Mouse (Mus musculus): ENCODE results near the gene Fstl4.
"Not testable (repeated sequence)": the region's sequence is repeated elsewhere in the genome, so short reads cannot be mapped to it uniquely, and the experiment has no call there.

Fstl4 gene

GRCm38 (mm10) chr11:53028421-53029168, 264.2 kb downstream of the Fstl4 start:
- DNase-seq = no peak

DNA sequence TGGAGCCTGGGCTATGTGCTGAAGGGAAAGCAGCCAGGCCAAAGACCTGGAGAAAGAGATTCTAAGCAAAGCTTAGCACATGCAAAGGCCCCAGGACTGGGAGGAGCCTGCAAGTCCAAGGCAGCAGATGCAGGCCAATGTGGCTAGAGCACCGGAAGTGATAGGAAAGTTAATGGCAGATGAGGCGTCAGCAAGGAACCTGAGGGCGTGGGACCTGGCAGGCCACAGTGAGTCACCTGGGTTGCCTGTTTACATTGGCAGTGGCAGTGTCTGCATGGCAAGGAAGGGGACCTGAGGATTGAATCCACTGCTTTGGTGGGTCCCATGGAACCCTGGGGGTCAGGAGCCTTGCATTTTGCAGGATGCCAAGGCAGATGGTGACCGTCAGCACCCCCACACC, 267.3 kb downstream of the Fstl4 start:
- DNase-seq = no peak

DNA sequence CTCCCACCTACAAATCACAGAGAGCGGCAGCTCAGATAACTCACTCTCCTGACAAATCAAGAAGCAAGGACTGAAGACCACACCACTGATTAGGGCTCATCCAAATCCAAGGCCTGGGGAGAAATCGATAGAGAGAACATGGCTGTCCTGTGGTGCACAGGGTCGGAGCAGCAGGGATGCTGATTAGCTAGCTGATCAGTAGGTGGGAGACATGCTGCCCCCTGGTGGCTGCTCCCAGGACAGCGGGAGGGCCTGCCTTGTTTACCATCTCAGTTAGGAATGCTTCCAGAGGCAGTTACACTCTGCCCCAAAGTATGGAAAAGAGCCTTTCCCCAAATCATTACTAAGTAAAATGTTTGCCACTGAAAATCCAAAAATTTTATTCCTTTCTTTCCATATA, 267.9 kb downstream of the Fstl4 start:
- DNase-seq = peak; percentile 73 to 82

GRCm38 (mm10) chr11:53035414-53035813, 271.0 kb downstream of the Fstl4 start:
- no peak for DNase-seq

GRCm38 (mm10) chr11:53046850-53047249, 282.4 kb downstream of the Fstl4 start:
- no peak for DNase-seq

DNA sequence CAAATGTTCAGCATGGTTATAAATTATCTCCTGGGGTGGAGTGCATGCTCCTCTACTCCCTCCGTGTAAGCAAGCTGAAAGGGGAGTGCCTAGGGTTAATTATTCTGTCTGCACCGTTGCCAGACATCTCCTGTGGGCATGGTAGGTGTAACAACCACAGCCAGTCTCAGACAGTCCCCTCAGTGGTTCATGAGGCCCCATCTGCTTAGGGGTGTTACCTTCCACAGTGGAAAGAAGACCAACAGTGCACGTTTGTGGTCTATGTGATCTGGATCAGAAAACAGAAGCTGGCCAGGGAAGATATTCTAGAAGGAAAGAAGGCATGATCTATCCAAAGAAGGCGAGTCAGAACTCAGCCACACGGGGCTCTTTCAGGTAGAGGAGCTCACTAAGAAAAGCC, 289.7 kb downstream of the Fstl4 start:
- no peak for DNase-seq

DNA sequence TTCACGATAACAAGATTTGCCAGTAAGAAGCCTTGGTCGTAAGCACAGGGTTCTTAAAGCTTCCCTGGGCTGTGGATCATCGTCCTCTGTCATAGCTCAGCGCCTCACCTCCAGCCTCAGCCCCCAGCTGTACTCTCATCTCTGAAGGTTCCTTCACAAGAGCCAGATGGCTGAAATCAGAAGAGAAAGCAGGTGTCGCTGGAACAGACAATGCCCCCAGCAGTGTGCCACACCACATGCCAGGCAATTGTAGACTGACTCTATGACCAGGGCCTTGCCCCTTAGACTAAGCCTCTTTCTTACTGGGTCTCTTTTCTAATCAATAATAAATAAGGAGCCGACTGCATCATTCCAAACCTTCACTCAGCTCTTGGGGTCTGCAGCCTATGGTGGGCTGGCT, 291.5 kb downstream of the Fstl4 start:
- no peak for DNase-seq

GRCm38 (mm10) chr11:53056781-53057180, 292.3 kb downstream of the Fstl4 start:
- no peak for DNase-seq

GRCm38 (mm10) chr11:53057821-53058553, 293.6 kb downstream of the Fstl4 start:
- no peak for DNase-seq

- no peak for DNase-seq
These were observed 294.1 kb downstream of the Fstl4 start for GRCm38 (mm10) chr11:53058557-53058956.

DNA sequence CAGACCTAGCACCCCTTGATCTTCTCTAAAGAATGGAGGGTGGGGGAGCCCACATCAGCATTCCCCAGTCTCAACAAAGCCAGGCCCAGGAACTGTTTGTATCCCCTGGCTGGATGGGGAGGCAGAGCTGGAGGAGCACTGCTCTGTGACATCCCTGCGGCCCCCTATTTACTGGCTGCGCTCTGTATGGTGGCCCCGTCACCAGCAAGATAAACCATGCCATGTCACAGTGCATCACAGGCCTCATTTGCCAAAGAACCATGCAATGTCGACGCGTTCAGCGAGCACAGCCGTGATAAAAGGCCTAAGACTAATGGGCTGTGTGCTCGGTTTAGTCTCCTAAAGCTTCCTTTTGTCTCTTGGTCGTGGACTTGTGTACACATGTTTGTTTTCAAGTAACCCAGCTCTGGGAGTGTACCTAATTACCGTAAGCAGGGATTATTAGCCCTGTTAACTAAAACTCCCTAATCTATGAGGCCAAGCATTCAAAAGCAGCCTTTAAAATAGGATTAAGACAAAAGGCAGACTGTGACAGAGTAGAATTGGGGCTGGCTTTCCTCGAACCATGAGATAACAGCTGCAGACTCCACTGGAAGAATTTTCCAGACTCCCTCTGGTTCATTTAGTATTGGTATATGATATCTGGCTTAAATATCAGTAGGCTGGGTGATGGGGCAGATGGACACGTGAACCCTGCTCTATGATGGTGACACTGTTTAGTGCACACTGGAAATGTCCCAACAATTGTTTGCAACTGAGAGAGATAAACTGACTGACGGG, 303.5 kb downstream of the Fstl4 start:
- DNase-seq = no peak

GRCm38 (mm10) chr11:53068479-53069065, 304.1 kb downstream of the Fstl4 start:
- DNase-seq = no peak

GRCm38 (mm10) chr11:53069751-53070150, 305.3 kb downstream of the Fstl4 start:
- peak; percentile 11 to 49 for DNase-seq

DNA sequence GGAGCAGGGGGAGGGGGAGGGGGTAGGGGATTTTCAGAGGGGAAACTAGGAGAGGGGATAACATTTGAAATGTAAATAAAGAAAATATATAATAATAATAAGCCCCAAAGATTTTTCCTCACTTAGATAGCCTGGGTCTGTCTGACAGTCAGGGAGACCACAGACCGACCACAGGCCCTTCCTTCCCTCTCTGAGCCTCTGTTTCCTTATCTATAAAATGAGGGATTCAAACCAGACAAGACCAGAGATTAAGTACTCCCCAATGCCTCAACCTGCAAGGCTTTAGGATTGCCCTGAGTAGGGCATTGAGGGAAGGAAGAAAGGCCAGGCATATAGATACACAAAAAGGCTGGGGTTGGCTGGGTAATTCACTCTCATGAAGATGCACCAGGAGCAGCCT, 307.2 kb downstream of the Fstl4 start:
- no peak for DNase-seq

DNA sequence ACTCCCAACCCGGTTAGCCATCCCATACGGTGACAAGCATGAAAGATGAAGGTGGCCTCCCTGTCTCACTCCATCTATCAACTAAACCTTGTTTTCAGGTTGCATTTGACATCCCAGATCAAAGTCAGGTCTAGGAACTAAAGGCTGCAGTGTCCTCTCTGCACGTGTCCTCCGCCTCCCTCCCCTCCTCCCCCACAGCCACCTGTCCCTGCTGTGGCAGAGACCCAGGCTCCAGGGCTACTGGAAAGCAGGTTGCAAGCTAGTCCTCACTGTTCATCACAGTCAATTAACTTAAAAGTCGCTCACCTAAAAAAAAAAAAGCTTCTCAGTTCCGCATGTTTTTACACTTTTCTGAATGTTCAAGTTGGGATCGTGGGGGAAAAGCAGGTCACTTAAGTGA, 313.2 kb downstream of the Fstl4 start:
- DNase-seq = no peak

- DNase-seq = no peak
These were observed 314.2 kb downstream of the Fstl4 start for GRCm38 (mm10) chr11:53078419-53079334.

GRCm38 (mm10) chr11:53081310-53081709, 316.9 kb downstream of the Fstl4 start:
- DNase-seq = no peak

- DNase-seq = peak; percentile 31 to 57
These were observed 320.9 kb downstream of the Fstl4 start for GRCm38 (mm10) chr11:53085367-53085766.

DNA sequence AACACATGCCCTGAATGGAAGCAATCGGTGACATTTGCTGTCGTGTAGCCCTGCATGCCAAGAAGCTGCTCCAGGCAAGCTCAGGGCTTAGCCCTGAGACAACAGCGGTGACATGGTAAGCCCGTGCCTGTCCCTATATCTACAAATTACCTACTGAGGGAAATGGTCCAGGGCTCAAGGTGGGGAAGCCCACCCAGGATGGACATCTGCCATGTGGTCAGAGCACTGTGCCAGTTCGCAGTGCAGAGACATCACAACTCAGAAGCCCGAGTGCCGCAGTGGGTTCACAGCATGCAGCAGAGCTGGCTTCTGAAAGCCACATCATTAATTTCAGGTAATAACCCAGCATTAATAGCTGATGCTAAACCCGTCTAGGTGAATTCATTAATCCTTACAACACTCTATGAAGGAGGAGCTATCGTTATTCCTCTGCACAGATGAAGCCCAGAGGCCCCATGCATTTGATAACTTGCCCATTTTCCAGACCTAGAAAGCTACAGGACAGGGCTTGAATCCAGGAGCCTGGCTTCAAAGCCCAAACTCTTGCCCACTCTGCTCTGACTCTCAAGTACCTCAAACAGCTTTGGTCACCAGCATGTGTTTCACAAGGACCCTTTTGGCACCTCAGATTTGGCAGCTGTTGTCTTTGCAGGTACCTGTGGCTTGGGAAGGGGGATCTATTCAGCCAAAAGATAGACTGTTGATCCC, 321.6 kb downstream of the Fstl4 start:
- DNase-seq = no peak

DNA sequence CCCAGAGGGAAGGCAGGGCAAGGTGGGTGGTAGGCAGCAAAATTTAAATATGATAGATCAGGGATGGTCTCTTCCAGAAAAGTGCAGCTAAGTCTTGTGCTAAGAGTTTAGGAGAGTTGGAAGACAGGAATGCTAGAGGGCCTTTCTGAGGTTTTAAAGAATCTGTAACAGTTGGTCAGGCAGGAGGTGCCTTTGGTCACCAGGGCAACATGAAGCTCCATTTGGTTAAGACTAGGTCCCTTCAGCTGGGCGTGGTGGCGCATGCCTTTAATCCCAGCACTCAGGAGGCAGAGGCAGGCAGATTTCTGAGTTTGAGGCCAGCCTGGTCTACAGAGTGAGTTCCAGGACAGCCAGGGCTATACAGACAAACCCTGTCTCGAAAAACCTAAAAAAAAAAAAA, 323.5 kb downstream of the Fstl4 start:
- not testable (repeated sequence) for DNase-seq

DNA sequence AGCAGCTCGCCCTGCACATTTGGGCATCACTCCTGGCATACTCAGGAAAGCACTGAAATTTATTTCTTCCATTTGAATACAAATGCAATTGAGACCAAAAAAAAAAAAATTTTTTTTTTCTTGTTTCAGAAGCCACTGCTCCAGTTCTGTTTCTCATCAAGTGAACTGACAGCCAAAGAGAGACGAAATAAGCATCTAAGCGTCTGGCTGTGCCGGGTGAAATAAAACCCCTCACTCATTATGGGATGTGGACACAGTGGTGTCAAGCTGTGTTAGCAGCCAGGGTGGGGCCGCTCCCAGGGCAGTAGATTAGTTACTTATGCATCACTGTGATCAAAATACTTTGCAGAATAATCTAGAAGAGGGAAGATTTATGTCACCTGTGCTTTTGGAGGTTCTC, 327.2 kb downstream of the Fstl4 start:
- DNase-seq = no peak

All from lung, postnatal 4 days (tissue).